ENCODE assay signal across 18 mouse cellular contexts in the genomic region with DNA sequence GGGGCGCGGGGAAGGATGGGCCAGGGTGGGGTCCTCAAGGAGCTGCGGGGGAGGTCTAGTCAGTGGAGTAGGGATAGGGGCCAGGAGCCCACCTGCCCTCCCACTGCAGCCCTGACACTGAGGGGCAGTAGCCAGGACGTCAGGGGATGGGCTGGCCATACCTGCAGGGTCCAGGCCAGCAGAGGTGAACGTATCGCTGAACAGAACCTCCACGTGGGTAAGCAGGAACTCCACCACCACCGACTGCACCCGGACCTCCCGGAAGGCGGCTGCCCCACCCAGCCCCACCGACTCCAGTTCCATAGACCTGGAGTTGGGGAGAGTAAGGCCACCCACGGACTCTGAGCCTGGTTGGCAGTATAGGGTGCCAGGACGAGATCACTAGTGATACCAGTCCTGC. TPM values are rescaled to one million over a fixed set of nuclear protein-coding genes. Genes with fewer than 3 reads are reported as not detected.
DNase-seq lines count a peak whose midpoint lies in the region; ATAC-seq and TF ChIP-seq lines count a peak whose summit lies in the region.
"Had no signal": no experiment of that assay in that cellular context is flagged by ENCODE, and none has a peak within 500 bp of the region (broad histone marks: within the 10 kb centered on the region; RNA-seq: fewer than 3 reads in every experiment).

No protein-coding gene starts in this region.

- peaks cover 97% of the 10 kb centered on the region for H3K36me3 ChIP-seq in forebrain, embryonic 10.5 days (replicated peaks)
- H3K36me3 ChIP-seq in forebrain, embryonic 12.5 days (replicated peaks): peaks cover 100% of the 10 kb centered on the region
- H3K36me3 ChIP-seq in kidney, postnatal 0 days (ENCODE audit: insufficient read depth, low read length): peaks cover 36% of the 10 kb centered on the region
- H3K36me3 ChIP-seq in kidney, adult 2 months (ENCODE audit: control insufficient read depth, insufficient read depth, low read length): no peaks in the 10 kb centered on the region
- peaks cover 10% of the 10 kb centered on the region for H3K36me3 ChIP-seq in testis, adult 2 months (ENCODE audit: control insufficient read depth, insufficient read depth, low read length)

- no peak for TF ChIP-seq CTCF in kidney, postnatal 0 days (IDR thresholded peaks at IDR 0.05; ENCODE audit: low read depth)
- no peak for TF ChIP-seq CTCF in kidney, adult 2 months (conservative IDR thresholded peaks at IDR 0.05; ENCODE audit: insufficient read depth, insufficient read length, low read depth, low read length)
- no peak for TF ChIP-seq CTCF in testis, adult 2 months (IDR thresholded peaks at IDR 0.05; ENCODE audit: control insufficient read depth, insufficient read depth, insufficient replicate concordance, low read depth, low read length)

- no peak for ATAC-seq in forebrain, embryonic 12.5 days (ENCODE audit: low FRiP score)
- ATAC-seq in kidney, postnatal 0 days (replicated peaks; ENCODE audit: low FRiP score, low read depth): peak; percentile 19; the same call in 1 of the 2 replicates

- H3K27ac ChIP-seq in forebrain, embryonic 10.5 days: peak overlapping the region; percentile 44; the same call in 1 of the 2 replicates
- no peak overlapping the region for H3K27ac ChIP-seq in forebrain, embryonic 12.5 days
- no peak overlapping the region for H3K27ac ChIP-seq in kidney, postnatal 0 days
- H3K27ac ChIP-seq in kidney, adult 2 months (ENCODE audit: insufficient read depth, low read depth, low read length): no peak overlapping the region
- H3K27ac ChIP-seq in testis, adult 2 months (ENCODE audit: control insufficient read depth, insufficient read depth, low read depth, low read length): no peak overlapping the region

- no peak overlapping the region for H3K4me3 ChIP-seq in forebrain, embryonic 10.5 days
- no peak overlapping the region for H3K4me3 ChIP-seq in forebrain, embryonic 12.5 days (replicated peaks)
- H3K4me3 ChIP-seq in kidney, postnatal 0 days (replicated peaks; ENCODE audit: low read depth, low read length): no peak overlapping the region
- H3K4me3 ChIP-seq in kidney, adult 2 months (ENCODE audit: insufficient read depth, low read depth, low read length): no peak overlapping the region
- H3K4me3 ChIP-seq in testis, adult 2 months (ENCODE audit: control insufficient read depth, low read depth, low read length): peak overlapping the region; percentile 33
- H3K4me3 ChIP-seq: left cerebral cortex, adult 2 months had no signal

- whole genome bisulfite sequencing in forebrain, embryonic 10.5 days: 79% methylated on average over 14 of the region's 14 CpGs
- WGBS in forebrain, embryonic 12.5 days: 85% methylated on average over 14 of the region's 14 CpGs
- WGBS in kidney, postnatal 0 days: 67% methylated on average over 14 of the region's 14 CpGs
- WGBS in kidney, adult 2 months: 85% methylated on average over 14 of the region's 14 CpGs

- H3K4me1 ChIP-seq in forebrain, embryonic 10.5 days: peaks cover 22% of the 10 kb centered on the region
- H3K4me1 ChIP-seq in forebrain, embryonic 12.5 days: peaks cover 20% of the 10 kb centered on the region
- peaks cover 15% of the 10 kb centered on the region; the same call in 1 of the 2 replicates for H3K4me1 ChIP-seq in kidney, postnatal 0 days (replicated peaks; ENCODE audit: insufficient read depth, low read length)
- H3K4me1 ChIP-seq in kidney, adult 2 months (ENCODE audit: control insufficient read depth, insufficient read depth, low read length): no peaks in the 10 kb centered on the region
- H3K4me1 ChIP-seq in testis, adult 2 months (ENCODE audit: control insufficient read depth, insufficient read depth, low read length): peaks cover 17% of the 10 kb centered on the region

- no peak for DNase-seq in forebrain, embryonic 10.5 days (ENCODE audit: extremely low spot score, low spot score)
- DNase-seq in kidney, postnatal 0 days (ENCODE audit: low spot score): no peak
- DNase-seq in kidney, adult 2 months: no peak
- no peak for DNase-seq in testis, postnatal 14 days (ENCODE audit: low spot score)
- no peak for DNase-seq in thymus, postnatal 25 days
- DNase-seq in frontal cortex, postnatal 10 days (ENCODE audit: low spot score in 2 of 2): no peak
- DNase-seq: adrenal gland, adult 2 months; cerebellum, adult 18-20 months; kidney, adult 18-20 months; lung, postnatal 14 days; thymus, adult 2 months had no signal

- no peak overlapping the region for H3K9ac ChIP-seq in forebrain, embryonic 12.5 days
- H3K9ac ChIP-seq in kidney, postnatal 0 days (ENCODE audit: low read depth, low read length): peak overlapping the region; percentile 46; the same call in 1 of the 2 replicates

- no peak for TF ChIP-seq POLR2A in kidney, adult 2 months (IDR thresholded peaks at IDR 0.05; ENCODE audit: low read depth, low read length)
- TF ChIP-seq POLR2A in testis, adult 2 months (IDR thresholded peaks at IDR 0.05; ENCODE audit: control insufficient read depth, low read depth, low read length): 0 out of 2 replicates have a peak, but pooled peaks have one; percentile 11

- no peaks in the 10 kb centered on the region for H3K9me3 ChIP-seq in forebrain, embryonic 10.5 days
- H3K9me3 ChIP-seq in forebrain, embryonic 12.5 days: no peaks in the 10 kb centered on the region
- H3K9me3 ChIP-seq in kidney, postnatal 0 days (replicated peaks; ENCODE audit: low read length): no peaks in the 10 kb centered on the region

- H3K27me3 ChIP-seq in forebrain, embryonic 10.5 days (ENCODE audit: poor library complexity, severe bottlenecking): peaks cover 51% of the 10 kb centered on the region
- no peaks in the 10 kb centered on the region for H3K27me3 ChIP-seq in forebrain, embryonic 12.5 days
- H3K27me3 ChIP-seq in kidney, postnatal 0 days (ENCODE audit: insufficient read depth, low read length): no peaks in the 10 kb centered on the region
- H3K27me3 ChIP-seq in kidney, adult 2 months (replicated peaks; ENCODE audit: control insufficient read depth, insufficient read depth, low read length): no peaks in the 10 kb centered on the region
- no peaks in the 10 kb centered on the region for H3K27me3 ChIP-seq in testis, adult 2 months (ENCODE audit: control insufficient read depth, insufficient read depth, low read length)
- H3K27me3 ChIP-seq: CH12.LX had no signal

- H3K4me2 ChIP-seq in forebrain, embryonic 12.5 days: no peak overlapping the region
- H3K4me2 ChIP-seq in kidney, postnatal 0 days (ENCODE audit: low read length): no peak overlapping the region; the same call in 1 of the 2 replicates
- H3K4me2 ChIP-seq: liver, embryonic 11.5 days had no signal

RNA-seq across cellular contexts. Expression of a gene that starts 7.9 kb away (rescaled TPM):
- 29.7 and 31.9 TPM in 2 replicates for polyA plus RNA-seq in forebrain, embryonic 10.5 days (2016; fragmentation: Nextera tagmentation; extraction: Ambion mirVana)
- 89.4 and 98.9 TPM in 2 replicates for polyA plus RNA-seq in forebrain, embryonic 12.5 days (2016; fragmentation: Nextera tagmentation; extraction: Ambion mirVana)
- 4.2 TPM in 2 replicates for polyA plus RNA-seq in kidney, postnatal 0 days (2015; fragmentation: Nextera tagmentation; extraction: Ambion mirVana)
- 7.4 and 7.8 TPM in 2 replicates for polyA plus RNA-seq in kidney, adult 2 months (2012; rRNA removed)
- polyA plus RNA-seq in testis, adult 2 months (2012; rRNA removed): 136 TPM in 2 replicates

RNA-seq across cellular contexts. Expression of a gene that starts 25.0 kb away (rescaled TPM):
- 4.3 and 4.6 TPM in 2 replicates for polyA plus RNA-seq in forebrain, embryonic 10.5 days (2016; fragmentation: Nextera tagmentation; extraction: Ambion mirVana)
- polyA plus RNA-seq in forebrain, embryonic 12.5 days (2016; fragmentation: Nextera tagmentation; extraction: Ambion mirVana): 7.9 and 8.4 TPM in 2 replicates
- 15.8 and 17.7 TPM in 2 replicates for polyA plus RNA-seq in kidney, postnatal 0 days (2015; fragmentation: Nextera tagmentation; extraction: Ambion mirVana)
- 21.6 and 50.4 TPM in 2 replicates for polyA plus RNA-seq in kidney, adult 2 months (2012; rRNA removed)
- 74.3 and 82.9 TPM in 2 replicates for polyA plus RNA-seq in testis, adult 2 months (2012; rRNA removed)

RNA-seq across cellular contexts. Expression of a gene that starts 25.1 kb away (rescaled TPM):
- polyA plus RNA-seq in forebrain, embryonic 10.5 days (2016; fragmentation: Nextera tagmentation; extraction: Ambion mirVana): 15.2 and 16.1 TPM in 2 replicates
- 16.1 and 18.6 TPM in 2 replicates for polyA plus RNA-seq in forebrain, embryonic 12.5 days (2016; fragmentation: Nextera tagmentation; extraction: Ambion mirVana)
- polyA plus RNA-seq in kidney, postnatal 0 days (2015; fragmentation: Nextera tagmentation; extraction: Ambion mirVana): 5.2 and 5.6 TPM in 2 replicates
- polyA plus RNA-seq in kidney, adult 2 months (2012; rRNA removed): 7.1 and 8.5 TPM in 2 replicates
- polyA plus RNA-seq in testis, adult 2 months (2012; rRNA removed): 33.9 and 37.5 TPM in 2 replicates

RNA-seq across cellular contexts. Expression of a gene that starts 32.7 kb away (rescaled TPM):
- 40.7 and 44.2 TPM in 2 replicates for polyA plus RNA-seq in forebrain, embryonic 10.5 days (2016; fragmentation: Nextera tagmentation; extraction: Ambion mirVana)
- 51.7 and 63.1 TPM in 2 replicates for polyA plus RNA-seq in forebrain, embryonic 12.5 days (2016; fragmentation: Nextera tagmentation; extraction: Ambion mirVana)
- 37.6 and 40.8 TPM in 2 replicates for polyA plus RNA-seq in kidney, postnatal 0 days (2015; fragmentation: Nextera tagmentation; extraction: Ambion mirVana)
- 29.0 and 33.8 TPM in 2 replicates for polyA plus RNA-seq in kidney, adult 2 months (2012; rRNA removed)
- 39.9 and 47.0 TPM in 2 replicates for polyA plus RNA-seq in testis, adult 2 months (2012; rRNA removed)

RNA-seq across cellular contexts. Expression of a gene that starts 33.6 kb away (rescaled TPM):
- not detected in 2 replicates for polyA plus RNA-seq in forebrain, embryonic 10.5 days (2016; fragmentation: Nextera tagmentation; extraction: Ambion mirVana)
- polyA plus RNA-seq in forebrain, embryonic 12.5 days (2016; fragmentation: Nextera tagmentation; extraction: Ambion mirVana): not detected in 2 replicates
- 22.9 and 34.1 TPM in 2 replicates for polyA plus RNA-seq in kidney, postnatal 0 days (2015; fragmentation: Nextera tagmentation; extraction: Ambion mirVana)
- 218 and 246 TPM in 2 replicates for polyA plus RNA-seq in kidney, adult 2 months (2012; rRNA removed)
- 0.10 TPM in 1 of 2 replicates, not detected in the other for polyA plus RNA-seq in testis, adult 2 months (2012; rRNA removed)
- polyA plus RNA-seq: cortical plate, adult 2 months; heart, postnatal 0 days had no signal
